Mouse (Mus musculus): ENCODE measurements around the gene Armcx3. TPM values are rescaled to one million over a fixed set of nuclear protein-coding genes. Genes with fewer than 3 reads are reported as not detected.
"Not testable (repeated sequence)": the region's sequence is repeated elsewhere in the genome, so short reads cannot be mapped to it uniquely, and the experiment has no call there.

Gene Armcx3
- polyA plus RNA-seq, 1 experiment from 2014 or later = 73.3 TPM

- Histone ChIP-seq H3K27ac (replicated peaks) (no peak overlapping the region), H3K9ac (no peak overlapping the region), H3K4me2 (no peak overlapping the region), H3K4me1 (replicated peaks) (peaks cover 8% of the 10 kb centered on the region), H3K27me3 (peaks cover 32% of the 10 kb centered on the region), H3K4me3 (no peak overlapping the region), H3K9me3 (no peaks in the 10 kb centered on the region), H3K36me3 (no peaks in the 10 kb centered on the region)
- ATAC-seq (ENCODE audit: low read depth) = no peak
- 45% methylated on average over 2 of the region's 2 CpGs for WGBS
Measured at GRCm38 (mm10) chrX:134751910-134752309, 4.5 kb upstream of the Armcx3 start.

DNA sequence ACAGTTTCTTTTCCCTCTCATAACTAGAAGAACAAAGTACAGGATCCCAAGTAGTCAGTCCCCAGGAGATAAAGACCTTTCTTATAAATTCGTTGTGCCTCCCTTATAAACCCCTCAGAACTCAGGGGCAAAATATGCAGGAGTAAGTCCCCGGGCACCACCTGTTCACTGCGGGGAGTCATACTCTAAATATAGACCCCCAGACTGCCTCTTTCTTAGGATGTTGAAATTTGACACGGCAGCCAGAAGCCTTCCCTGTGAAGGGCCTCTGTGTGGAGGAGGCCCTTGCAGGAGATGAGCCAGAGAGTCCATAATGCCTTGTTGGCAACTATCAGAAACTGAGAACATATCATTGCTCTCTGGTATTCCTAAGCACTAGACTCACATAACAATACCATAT, 3.8 kb upstream of the Armcx3 start:
- Histone ChIP-seq H3K4me2 (no peak overlapping the region), H3K27ac (replicated peaks) (no peak overlapping the region), H3K27me3 (peaks cover 32% of the 10 kb centered on the region), H3K9me3 (no peaks in the 10 kb centered on the region), H3K36me3 (no peaks in the 10 kb centered on the region), H3K9ac (no peak overlapping the region), H3K4me3 (no peak overlapping the region), H3K4me1 (replicated peaks) (peaks cover 8% of the 10 kb centered on the region)
- 44% methylated on average over 4 of the region's 4 CpGs for WGBS
- no peak for ATAC-seq (ENCODE audit: low read depth)

GRCm38 (mm10) chrX:134757293-134757995, 1.0 kb downstream of the Armcx3 start:
- H3K27me3 ChIP-seq = peaks cover 15% of the 10 kb centered on the region
- H3K27ac ChIP-seq (replicated peaks) = peak overlapping the region; percentile 74
- H3K36me3 ChIP-seq = no peaks in the 10 kb centered on the region
- 28% methylated on average over 10 of the region's 13 CpGs for WGBS
- peak; percentile 37; the same call in 1 of the 2 replicates for ATAC-seq (ENCODE audit: low read depth)
- peak overlapping the region; percentile 55 for H3K4me3 ChIP-seq
- H3K4me2 ChIP-seq = peak overlapping the region; percentile 57
- H3K9ac ChIP-seq = peak overlapping the region; percentile 74
- no peaks in the 10 kb centered on the region for H3K9me3 ChIP-seq
- peaks cover 7% of the 10 kb centered on the region for H3K4me1 ChIP-seq (replicated peaks)

DNA sequence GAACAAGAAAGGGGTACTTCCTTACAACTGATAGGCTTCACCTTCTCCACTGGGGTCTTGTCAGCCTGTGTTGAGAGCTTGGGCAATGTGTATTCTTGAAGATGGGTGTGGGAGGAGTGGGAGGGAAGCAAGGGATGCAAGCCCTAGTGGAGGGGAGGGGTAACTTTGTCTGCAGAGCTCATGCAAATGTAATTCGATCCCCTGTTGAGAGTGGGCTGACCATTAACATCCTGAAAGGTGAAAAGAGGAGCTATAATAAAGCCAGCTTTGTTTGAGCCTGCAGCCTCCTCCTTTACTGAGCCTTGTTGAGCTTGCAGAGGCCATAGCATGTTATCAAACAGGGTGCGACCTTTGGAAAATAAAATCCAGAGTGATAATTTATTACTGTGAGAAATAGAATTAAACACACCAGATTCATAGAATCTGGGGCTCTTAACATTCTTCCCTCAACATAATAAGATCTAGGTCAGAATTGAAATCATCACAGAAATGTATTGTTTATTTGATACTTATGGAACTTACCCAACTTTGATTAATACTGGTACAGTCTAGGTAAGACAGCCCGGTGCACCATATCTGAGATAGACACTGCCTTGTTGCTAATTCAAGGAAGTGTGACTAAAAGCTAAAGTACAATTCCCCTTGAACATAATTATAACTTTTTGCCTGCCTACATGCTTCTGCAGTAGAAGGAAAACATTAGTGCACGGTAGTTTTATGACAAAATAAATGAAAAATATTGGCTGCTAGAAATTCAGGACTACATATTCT, 7.2 kb downstream of the Armcx3 start:
- WGBS = 30% methylated on average over 4 of the region's 4 CpGs
- ATAC-seq (ENCODE audit: low read depth); H3K27me3 ChIP-seq; H3K27ac ChIP-seq (replicated peaks); H3K9me3 ChIP-seq; H3K4me1 ChIP-seq (replicated peaks); H3K9ac ChIP-seq; H3K36me3 ChIP-seq; H3K4me2 ChIP-seq; H3K4me3 ChIP-seq: not testable (repeated sequence)

DNA sequence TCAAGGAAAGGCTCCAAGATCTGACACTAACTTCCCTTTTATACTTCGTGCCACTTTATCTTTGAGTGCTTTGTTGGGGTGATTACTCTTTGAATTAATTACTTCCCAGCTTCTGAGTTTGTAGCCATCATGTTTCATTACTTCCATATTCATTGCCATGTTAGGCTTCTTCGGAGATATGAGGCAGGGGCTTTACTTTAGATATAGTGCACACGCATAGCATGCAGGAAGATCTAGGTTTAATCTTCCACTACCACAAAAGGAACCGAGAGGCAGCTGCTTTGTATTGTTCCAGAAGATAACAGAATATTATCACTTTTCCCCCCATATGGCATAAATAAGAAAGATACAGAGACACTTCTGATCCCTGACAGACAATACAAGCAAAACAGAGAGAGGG, 31.3 kb downstream of the Armcx3 start:
- H3K36me3 ChIP-seq = no peaks in the 10 kb centered on the region
- 85% methylated on average over 4 of the region's 4 CpGs for WGBS
- peaks cover 19% of the 10 kb centered on the region for H3K27me3 ChIP-seq
- H3K9me3 ChIP-seq = no peaks in the 10 kb centered on the region
- H3K4me2 ChIP-seq = no peak overlapping the region
- H3K9ac ChIP-seq = no peak overlapping the region
- H3K4me1 ChIP-seq (replicated peaks) = no peaks in the 10 kb centered on the region
- H3K4me3 ChIP-seq = no peak overlapping the region
- ATAC-seq (ENCODE audit: low read depth) = no peak
- no peak overlapping the region for H3K27ac ChIP-seq (replicated peaks)

DNA sequence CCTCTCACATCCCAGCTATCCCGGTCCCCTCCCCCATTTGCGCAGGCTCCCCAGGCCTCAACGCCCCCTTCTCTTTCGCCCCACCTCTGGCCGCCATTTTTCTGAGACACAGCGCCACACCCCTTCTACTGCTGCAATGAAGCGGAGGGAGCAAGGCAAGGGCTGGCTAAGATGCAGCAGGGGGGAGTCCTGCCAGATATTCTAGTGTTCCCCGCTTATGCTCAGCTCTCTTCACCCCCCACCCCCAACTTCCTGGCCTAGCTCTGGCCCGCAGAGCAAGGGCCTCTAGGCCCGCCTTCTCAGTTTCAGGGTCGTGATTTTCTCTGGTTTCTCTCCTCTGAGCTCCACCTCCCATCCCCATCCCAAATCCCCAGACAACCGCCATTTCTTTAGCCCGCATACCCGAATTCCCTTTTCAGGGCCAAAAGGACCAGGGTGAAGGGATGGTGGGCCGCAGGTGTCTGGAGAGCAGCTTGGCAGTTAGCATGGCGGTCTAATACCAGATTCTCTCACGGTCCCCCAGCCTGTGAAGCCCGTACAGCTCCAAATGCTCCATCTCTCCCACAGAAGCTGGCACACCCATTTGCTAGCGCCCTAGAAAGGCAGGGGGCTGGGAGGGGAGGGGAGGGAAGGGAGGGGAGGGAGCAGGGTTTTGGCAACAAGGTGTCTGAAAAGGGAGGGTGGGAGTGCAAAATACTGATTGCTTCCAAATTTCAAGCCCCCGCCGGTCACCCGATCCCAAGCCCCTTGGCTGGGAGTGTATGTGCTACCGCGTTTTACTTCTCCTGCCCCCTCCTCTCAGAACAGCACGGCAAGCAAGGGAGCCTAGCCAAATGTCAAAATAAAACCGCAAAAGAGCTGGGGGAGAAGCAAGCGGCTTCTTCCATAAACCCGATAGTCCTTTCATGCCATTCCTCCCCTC, 51.7 kb downstream of the Armcx3 start:
- peak overlapping the region; percentile 83 for H3K9ac ChIP-seq
- peaks cover 17% of the 10 kb centered on the region for H3K4me1 ChIP-seq (replicated peaks)
- H3K27ac ChIP-seq (replicated peaks) = peak overlapping the region; percentile 88
- no peaks in the 10 kb centered on the region for H3K9me3 ChIP-seq
- 27% methylated on average over 28 of the region's 28 CpGs for WGBS
- ATAC-seq (ENCODE audit: low read depth) = peak; percentile 84
- H3K4me3 ChIP-seq = peak overlapping the region; percentile 60
- H3K36me3 ChIP-seq = peaks cover 23% of the 10 kb centered on the region
- H3K27me3 ChIP-seq = peaks cover 20% of the 10 kb centered on the region
- peak overlapping the region; percentile 64 for H3K4me2 ChIP-seq

- ATAC-seq (ENCODE audit: low read depth) = peak; percentile 87
- Histone ChIP-seq H3K4me1 (replicated peaks) (peaks cover 17% of the 10 kb centered on the region), H3K36me3 (peaks cover 23% of the 10 kb centered on the region), H3K27me3 (peaks cover 20% of the 10 kb centered on the region), H3K4me3 (peak within 1 kb of the TSS; percentile 60), H3K4me2 (peak within 1 kb of the TSS; percentile 64), H3K9ac (peak within 1 kb of the TSS; percentile 83), H3K9me3 (no peaks in the 10 kb centered on the region), H3K27ac (replicated peaks) (peak within 1 kb of the TSS; percentile 88)
- 13% methylated on average over 16 of the region's 16 CpGs for WGBS
Measured at GRCm38 (mm10) chrX:134808755-134809224, 52.4 kb downstream of the Armcx3 start, which contains the start of gene Armcx2. TSS of gene Armcx2 (minus strand) at chrX:134809221.

Small RNAs within 50 kb of the gene (microRNA-seq; reads per million reads assigned to microRNA genes)
- gene Mir7093 = not detected

Other genes with a start within 250 kb of the Armcx3 start
- gene Timm8a1, start 214.7 kb upstream of the Armcx3 start, polyA plus RNA-seq (2015; fragmentation: Nextera tagmentation; extraction: Ambion mirVana) = 48.6 and 51.6 TPM in 2 replicates
- gene Btk, start 173.0 kb upstream of the Armcx3 start, polyA plus RNA-seq (2015; fragmentation: Nextera tagmentation; extraction: Ambion mirVana) = 0.94 and 1.0 TPM in 2 replicates
- 191 and 228 TPM in 2 replicates for gene Rpl36a, start 170.9 kb upstream of the Armcx3 start, polyA plus RNA-seq (2015; fragmentation: Nextera tagmentation; extraction: Ambion mirVana)
- gene Gla, start 155.5 kb upstream of the Armcx3 start, polyA plus RNA-seq (2015; fragmentation: Nextera tagmentation; extraction: Ambion mirVana) = 3.4 and 4.2 TPM in 2 replicates
- 154 and 171 TPM in 2 replicates for gene Hnrnph2, start 155.4 kb upstream of the Armcx3 start, polyA plus RNA-seq (2015; fragmentation: Nextera tagmentation; extraction: Ambion mirVana)
- 5.6 and 5.7 TPM in 2 replicates for gene Armcx4, start 70.1 kb upstream of the Armcx3 start, polyA plus RNA-seq (2015; fragmentation: Nextera tagmentation; extraction: Ambion mirVana)
- gene Armcx1, start 38.6 kb upstream of the Armcx3 start, polyA plus RNA-seq (2015; fragmentation: Nextera tagmentation; extraction: Ambion mirVana) = 88.0 and 88.5 TPM in 2 replicates
- 32.5 and 33.8 TPM in 2 replicates for gene Armcx6, start 5.2 kb upstream of the Armcx3 start, polyA plus RNA-seq (2015; fragmentation: Nextera tagmentation; extraction: Ambion mirVana)
- 86.3 and 87.0 TPM in 2 replicates for gene Armcx2, start 52.6 kb downstream of the Armcx3 start, polyA plus RNA-seq (2015; fragmentation: Nextera tagmentation; extraction: Ambion mirVana)
- 0.42 and 0.48 TPM in 2 replicates for gene Nxf2, start 208.2 kb downstream of the Armcx3 start, polyA plus RNA-seq (2015; fragmentation: Nextera tagmentation; extraction: Ambion mirVana)

Measured in neural tube, embryonic 13.5 days (tissue).